Mouse (Mus musculus) kidney, embryonic 16.5 days (tissue): ENCODE data around the gene Tectb. TPM values are rescaled to one million over a fixed set of nuclear protein-coding genes. Genes with fewer than 3 reads are reported as not detected.

Experiments
- ATAC-seq: fragments of 200-750 bp; cut with Nextera tagmentation; 2 replicates; pipeline ENCODE4 v1.8.0; 2017; ENCODE audit warnings: moderate TSS enrichment; ENCODE audit not compliant: low FRiP score, low TSS enrichment
- H3K27ac ChIP-seq: fragments of 300-500 bp; sonication (generic); 2 replicates; pipeline ENCODE4 v1.5.1; 2014; ENCODE audit warnings: low read length
- H3K27me3 ChIP-seq: fragments of 300-500 bp; sonication (generic); 2 replicates; pipeline ENCODE4 v1.6.1; 2014; ENCODE audit warnings: low read length, control low read depth, mixed read lengths; ENCODE audit not compliant: insufficient read depth
- H3K36me3 ChIP-seq: fragments of 300-500 bp; sonication (generic); 2 replicates; pipeline ENCODE4 v1.6.1; 2014; ENCODE audit warnings: low read length, control low read depth, mixed read lengths; ENCODE audit not compliant: insufficient read depth
- H3K4me1 ChIP-seq: fragments of 300-500 bp; sonication (generic); 2 replicates; pipeline ENCODE4 v1.6.1; 2014; ENCODE audit warnings: low read length, control low read depth, mixed read lengths; ENCODE audit not compliant: insufficient read depth
- H3K4me2 ChIP-seq: fragments of 300-500 bp; sonication (generic); replicated peaks from 2 replicates; pipeline ENCODE4 v1.6.1; 2014; ENCODE audit warnings: low read depth, low read length
- H3K4me3 ChIP-seq: fragments of 300-500 bp; sonication (generic); 2 replicates; pipeline ENCODE4 v1.5.1; 2014; ENCODE audit warnings: mild to moderate bottlenecking, low read length
- H3K9ac ChIP-seq: fragments of 300-500 bp; sonication (generic); replicated peaks from 2 replicates; pipeline ENCODE4 v1.6.1; 2014; ENCODE audit warnings: low read length
- H3K9me3 ChIP-seq: fragments of 300-500 bp; sonication (generic); 2 replicates; pipeline ENCODE4 v1.6.1; 2016; ENCODE audit warnings: low read length, control low read depth
- WGBS: fragments of 180-500 bp; shearing (Covaris S2); extraction: QIAGEN DNeasy Blood & Tissue Kit; methylation state at CpG from one replicate; pipeline ENCODE4 v1.1.7; 2014; 5-methylcytosine and 5-hydroxymethylcytosine counted together
- polyA plus RNA-seq: library from polyadenylated mRNA; unstranded; fragments of >200 nt; fragmentation: Nextera tagmentation; extraction: Ambion mirVana; gene quantifications from 2 replicates; pipeline ENCODE4 v1.2.1, GENCODE M21; 2015

The Tectb gene
- polyA plus RNA-seq, 1 experiment from 2014 or later: not detected

GRCm38 (mm10) chr19:55216876-55217275, 36.3 kb downstream of the Tectb start:
- H3K4me2 ChIP-seq: no peak overlapping the region
- no peak overlapping the region for H3K27ac ChIP-seq
- H3K4me3 ChIP-seq: no peak overlapping the region
- ATAC-seq: no peak
- H3K9ac ChIP-seq: no peak overlapping the region
- H3K36me3 ChIP-seq: no peaks in the 10 kb centered on the region
- H3K27me3 ChIP-seq: no peaks in the 10 kb centered on the region
- H3K9me3 ChIP-seq: no peaks in the 10 kb centered on the region
- H3K4me1 ChIP-seq: peaks cover 20% of the 10 kb centered on the region
- WGBS: 74% methylated on average over 4 of the region's 4 CpGs

- Histone ChIP-seq H3K36me3 (no peaks in the 10 kb centered on the region), H3K27ac (no peak overlapping the region), H3K9ac (no peak overlapping the region), H3K4me3 (no peak overlapping the region), H3K4me2 (no peak overlapping the region), H3K4me1 (peaks cover 20% of the 10 kb centered on the region), H3K9me3 (no peaks in the 10 kb centered on the region), H3K27me3 (no peaks in the 10 kb centered on the region)
- 40% methylated on average over 9 of the region's 9 CpGs for WGBS
- peak; percentile 33 for ATAC-seq
Measured at GRCm38 (mm10) chr19:55217365-55217764, 36.8 kb downstream of the Tectb start.

DNA sequence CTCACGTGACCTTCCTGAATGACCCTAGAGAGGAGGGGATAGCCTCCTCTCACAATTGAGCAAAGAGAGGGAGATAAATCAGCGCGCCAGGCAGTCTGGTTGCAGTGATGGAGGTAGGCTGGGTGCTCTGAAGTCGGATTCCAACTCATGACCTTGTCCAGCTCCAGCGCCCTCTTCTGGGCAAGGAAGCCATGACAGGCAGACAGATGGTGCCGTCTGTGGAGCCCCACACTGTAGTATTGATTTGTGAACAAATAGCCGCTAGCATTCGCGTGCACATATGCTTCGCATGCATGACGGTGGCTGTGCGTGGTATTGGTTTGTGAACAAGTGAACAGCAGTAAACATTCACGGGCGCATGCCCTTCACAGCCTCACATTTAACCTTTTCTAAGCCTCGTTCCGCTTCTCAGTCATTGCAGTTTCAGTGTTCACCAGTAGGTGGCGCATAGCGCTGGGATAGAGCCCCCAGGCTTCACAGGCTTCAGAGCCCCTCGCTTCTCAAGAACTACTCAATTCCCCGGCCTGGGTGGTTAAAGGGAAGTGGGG, 37.7 kb downstream of the Tectb start:
- ATAC-seq: peak; percentile 75
- Histone ChIP-seq H3K9ac (peak overlapping the region; percentile 61), H3K4me1 (peaks cover 23% of the 10 kb centered on the region), H3K4me2 (peak overlapping the region; percentile 58), H3K4me3 (peak overlapping the region; percentile 44), H3K36me3 (no peaks in the 10 kb centered on the region), H3K27ac (no peak overlapping the region), H3K27me3 (no peaks in the 10 kb centered on the region), H3K9me3 (no peaks in the 10 kb centered on the region)
- WGBS: 3% methylated on average over 20 of the region's 20 CpGs

DNA sequence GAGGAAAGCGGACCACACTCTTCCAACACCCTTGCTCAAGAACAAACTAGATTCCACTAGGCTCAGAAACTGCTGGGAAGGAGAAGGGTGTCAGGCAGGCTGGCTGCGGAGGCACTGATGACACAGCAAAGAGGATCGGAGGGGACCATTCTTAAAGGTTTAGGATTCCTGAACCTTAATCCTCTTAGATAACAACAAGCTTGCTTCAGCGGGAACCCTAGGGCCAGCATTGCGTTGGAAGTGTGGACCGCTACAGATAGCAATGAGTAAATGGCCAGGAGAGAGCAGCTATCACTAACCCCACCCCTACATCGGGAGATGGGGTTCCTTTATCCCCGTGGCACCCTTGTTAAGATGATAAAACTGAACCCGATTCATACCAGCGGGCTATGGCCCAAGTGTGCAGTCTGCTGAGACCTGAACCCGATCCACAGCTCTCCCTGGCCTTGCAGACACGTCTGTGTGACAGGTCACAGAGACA, 38.2 kb downstream of the Tectb start:
- Histone ChIP-seq H3K4me3 (peak overlapping the region; percentile 44), H3K36me3 (no peaks in the 10 kb centered on the region), H3K27ac (no peak overlapping the region), H3K4me2 (peak overlapping the region; percentile 58), H3K4me1 (peaks cover 23% of the 10 kb centered on the region), H3K9me3 (no peaks in the 10 kb centered on the region), H3K27me3 (no peaks in the 10 kb centered on the region), H3K9ac (peak overlapping the region; percentile 61)
- ATAC-seq: no peak
- 27% methylated on average over 12 of the region's 12 CpGs for WGBS

DNA sequence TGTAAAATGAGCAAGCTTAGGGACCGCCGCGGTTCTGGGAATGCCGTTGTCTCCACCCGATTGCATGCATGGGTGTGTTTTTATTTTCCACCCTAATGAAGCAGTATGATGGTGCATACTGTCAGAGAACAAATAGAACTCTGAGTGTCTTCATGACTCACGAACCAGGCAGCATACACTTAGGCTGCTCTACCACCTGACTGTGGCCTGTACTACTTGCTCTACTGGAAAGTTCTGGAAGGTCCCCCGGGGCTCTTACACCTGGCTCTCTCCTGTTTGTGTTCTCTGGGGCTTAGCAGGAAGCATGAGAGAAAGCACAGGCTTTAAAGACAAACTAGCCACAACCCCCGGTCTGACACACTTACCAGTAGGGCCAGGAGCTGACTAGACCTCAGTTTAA, 38.8 kb downstream of the Tectb start:
- Histone ChIP-seq H3K9ac (no peak overlapping the region), H3K9me3 (no peaks in the 10 kb centered on the region), H3K36me3 (no peaks in the 10 kb centered on the region), H3K4me2 (no peak overlapping the region), H3K27ac (no peak overlapping the region), H3K27me3 (no peaks in the 10 kb centered on the region), H3K4me3 (no peak overlapping the region), H3K4me1 (peaks cover 23% of the 10 kb centered on the region)
- no peak for ATAC-seq
- WGBS: 64% methylated on average over 8 of the region's 8 CpGs

- no peaks in the 10 kb centered on the region for H3K27me3 ChIP-seq
- no peaks in the 10 kb centered on the region for H3K9me3 ChIP-seq
- H3K36me3 ChIP-seq: no peaks in the 10 kb centered on the region
- no peak overlapping the region for H3K9ac ChIP-seq
- 89% methylated on average over 6 of the region's 6 CpGs for WGBS
- ATAC-seq: no peak
- H3K27ac ChIP-seq: no peak overlapping the region
- no peak overlapping the region for H3K4me2 ChIP-seq
- H3K4me3 ChIP-seq: no peak overlapping the region
- H3K4me1 ChIP-seq: peaks cover 23% of the 10 kb centered on the region
Measured at GRCm38 (mm10) chr19:55221208-55221607, 40.7 kb downstream of the Tectb start.

DNA sequence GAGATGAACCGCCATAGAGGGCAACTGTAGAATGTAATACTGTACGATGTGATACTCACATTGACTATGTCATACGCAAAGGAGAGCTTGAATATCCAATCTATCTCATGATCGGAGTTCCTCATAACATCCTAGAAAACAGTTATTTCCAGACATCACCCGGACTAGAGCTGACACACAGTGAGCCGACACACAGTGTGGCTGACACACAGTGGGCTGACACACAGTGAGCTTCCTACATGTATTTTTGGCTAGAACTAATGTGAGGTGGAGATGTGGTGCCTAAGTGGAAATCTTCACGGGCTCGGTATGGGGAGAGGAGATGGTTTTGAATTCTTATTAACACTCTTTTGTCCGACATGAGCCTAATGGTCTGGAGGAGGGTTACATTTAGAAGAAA, 41.7 kb downstream of the Tectb start:
- no peaks in the 10 kb centered on the region for H3K27me3 ChIP-seq
- no peaks in the 10 kb centered on the region for H3K36me3 ChIP-seq
- H3K4me1 ChIP-seq: peaks cover 19% of the 10 kb centered on the region
- no peak for ATAC-seq
- no peak overlapping the region for H3K4me3 ChIP-seq
- no peak overlapping the region for H3K27ac ChIP-seq
- H3K4me2 ChIP-seq: no peak overlapping the region
- no peak overlapping the region for H3K9ac ChIP-seq
- WGBS: 78% methylated on average over 9 of the region's 9 CpGs
- no peaks in the 10 kb centered on the region for H3K9me3 ChIP-seq

- Histone ChIP-seq H3K27ac (no peak overlapping the region), H3K4me3 (no peak overlapping the region), H3K9ac (no peak overlapping the region), H3K9me3 (no peaks in the 10 kb centered on the region), H3K27me3 (no peaks in the 10 kb centered on the region), H3K4me1 (0 out of 2 replicates have a peak, but pooled peaks cover 4% of the 10 kb centered on the region), H3K4me2 (no peak overlapping the region), H3K36me3 (no peaks in the 10 kb centered on the region)
- WGBS: 72% methylated on average over 5 of the region's 5 CpGs
- no peak for ATAC-seq
Measured at GRCm38 (mm10) chr19:55226621-55227020, 46.1 kb downstream of the Tectb start.

DNA sequence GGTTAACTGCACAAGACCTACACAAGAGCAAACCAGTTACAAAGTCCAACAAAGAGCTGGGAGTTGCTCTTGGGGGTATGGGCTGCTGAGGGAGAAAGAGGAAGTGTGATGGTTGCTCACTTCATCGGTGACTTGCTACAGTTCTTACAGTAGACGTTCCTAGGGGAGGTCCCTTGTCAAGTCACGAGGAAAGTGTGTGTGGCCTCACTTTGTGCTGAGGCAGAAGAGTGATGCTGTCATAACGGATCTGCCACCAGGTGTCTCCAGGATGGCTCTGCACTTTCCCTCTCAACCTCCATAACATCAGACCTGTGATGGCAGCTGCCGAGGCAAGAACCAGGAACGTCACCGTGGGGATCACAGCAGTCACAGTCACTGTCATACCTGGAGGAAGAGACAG, 46.6 kb downstream of the Tectb start:
- Histone ChIP-seq H3K4me2 (no peak overlapping the region), H3K4me1 (0 out of 2 replicates have a peak, but pooled peaks cover 4% of the 10 kb centered on the region), H3K27me3 (no peaks in the 10 kb centered on the region), H3K36me3 (no peaks in the 10 kb centered on the region), H3K27ac (no peak overlapping the region), H3K9ac (no peak overlapping the region), H3K4me3 (no peak overlapping the region), H3K9me3 (no peaks in the 10 kb centered on the region)
- no peak for ATAC-seq
- WGBS: 86% methylated on average over 7 of the region's 7 CpGs

GRCm38 (mm10) chr19:55231081-55231480, 50.5 kb downstream of the Tectb start:
- no peaks in the 10 kb centered on the region for H3K36me3 ChIP-seq
- no peaks in the 10 kb centered on the region for H3K4me1 ChIP-seq
- H3K9ac ChIP-seq: no peak overlapping the region
- ATAC-seq: no peak
- 73% methylated on average over 10 of the region's 10 CpGs for WGBS
- no peak overlapping the region for H3K4me3 ChIP-seq
- H3K4me2 ChIP-seq: no peak overlapping the region
- no peaks in the 10 kb centered on the region for H3K27me3 ChIP-seq
- H3K27ac ChIP-seq: no peak overlapping the region
- no peaks in the 10 kb centered on the region for H3K9me3 ChIP-seq
